Mouse (Mus musculus) embryo, embryonic 9.5 days (tissue): ENCODE measurements at regions not wholly inside any gene's neighbourhood (a gene's known extent, or its start where the extent isn't known, plus 50 kb on each side); places are given as distances from the start of the nearest gene placed in this dataset.

Experiments used
- DNase-seq: peaks from one replicate; pipeline ENCODE4 v3.0.0-alpha.2; 2017; ENCODE audit errors: extremely low spot score

- DNase-seq: no peak
These were observed 227.7 kb downstream of the Adgrl2 start for GRCm38 (mm10) chr3:148762541-148763225.

- no peak for DNase-seq
These were observed 228.8 kb downstream of the Adgrl2 start for GRCm38 (mm10) chr3:148761586-148761985.

GRCm38 (mm10) chr3:148759500-148759899 is 230.9 kb downstream of the Adgrl2 start:
- no peak for DNase-seq

- DNase-seq: no peak
These were observed 244.1 kb downstream of the Adgrl2 start for GRCm38 (mm10) chr3:148746234-148746633.

GRCm38 (mm10) chr3:148744651-148745050 is 245.7 kb downstream of the Adgrl2 start:
- no peak for DNase-seq

GRCm38 (mm10) chr3:148734194-148734749 is 256.1 kb downstream of the Adgrl2 start:
- no peak for DNase-seq

GRCm38 (mm10) chr3:148733227-148733854 is 257.0 kb downstream of the Adgrl2 start:
- no peak for DNase-seq

- DNase-seq: no peak
These were observed 258.9 kb downstream of the Adgrl2 start for GRCm38 (mm10) chr3:148731436-148731835.

- DNase-seq: no peak
These were observed 261.1 kb downstream of the Adgrl2 start for GRCm38 (mm10) chr3:148729242-148729680.

GRCm38 (mm10) chr3:148728513-148729241 is 261.7 kb downstream of the Adgrl2 start:
- DNase-seq: no peak

GRCm38 (mm10) chr3:148726596-148727331 is 263.6 kb downstream of the Adgrl2 start:
- DNase-seq: no peak

- DNase-seq: no peak
These were observed 293.8 kb downstream of the Adgrl2 start for GRCm38 (mm10) chr3:148696555-148696954.

- no peak for DNase-seq
These were observed 294.9 kb downstream of the Adgrl2 start for GRCm38 (mm10) chr3:148695453-148695852.

- no peak for DNase-seq
These were observed 307.2 kb downstream of the Adgrl2 start for GRCm38 (mm10) chr3:148683181-148683580.

GRCm38 (mm10) chr3:148682445-148682994 is 307.8 kb downstream of the Adgrl2 start:
- no peak for DNase-seq

GRCm38 (mm10) chr3:148681186-148681585 is 309.2 kb downstream of the Adgrl2 start:
- no peak for DNase-seq

- DNase-seq: no peak
These were observed 309.6 kb downstream of the Adgrl2 start for GRCm38 (mm10) chr3:148680737-148681136.

- no peak for DNase-seq
These were observed 310.3 kb downstream of the Adgrl2 start for GRCm38 (mm10) chr3:148680086-148680485.

GRCm38 (mm10) chr3:148679121-148679520 is 311.2 kb downstream of the Adgrl2 start:
- DNase-seq: no peak

- no peak for DNase-seq
These were observed 314.3 kb downstream of the Adgrl2 start for GRCm38 (mm10) chr3:148676025-148676424.

- peak; percentile 29 for DNase-seq
These were observed 327.4 kb downstream of the Adgrl2 start for GRCm38 (mm10) chr3:148662888-148663477.
